Mouse (Mus musculus) bone marrow, adult 2 months (tissue): Measurements from ENCODE around the gene Snx14.

Experiments used
- CTCF ChIP-seq: fragments of 200-500 bp; IDR thresholded peaks from 2 replicates; pipeline ENCODE4 v1.5.1; 2011; ENCODE audit warnings: low read length, control low read depth; ENCODE audit not compliant: control insufficient read depth, insufficient read depth
- POLR2A ChIP-seq: fragments of 200-500 bp; IDR thresholded peaks from 2 replicates; pipeline ENCODE4 v1.6.1; 2011; ENCODE audit warnings: low read depth, mild to moderate bottlenecking, control low read depth, low read length, borderline replicate concordance; ENCODE audit not compliant: control insufficient read depth

- TF ChIP-seq CTCF = no peak
- TF ChIP-seq POLR2A = no peak
These were observed 96.1 kb downstream of the Snx14 start for GRCm38 (mm10) chr9:88342701-88343100.
